Mouse (Mus musculus): ENCODE measurements around the gene Aqp9.

Aqp9 gene

DNA sequence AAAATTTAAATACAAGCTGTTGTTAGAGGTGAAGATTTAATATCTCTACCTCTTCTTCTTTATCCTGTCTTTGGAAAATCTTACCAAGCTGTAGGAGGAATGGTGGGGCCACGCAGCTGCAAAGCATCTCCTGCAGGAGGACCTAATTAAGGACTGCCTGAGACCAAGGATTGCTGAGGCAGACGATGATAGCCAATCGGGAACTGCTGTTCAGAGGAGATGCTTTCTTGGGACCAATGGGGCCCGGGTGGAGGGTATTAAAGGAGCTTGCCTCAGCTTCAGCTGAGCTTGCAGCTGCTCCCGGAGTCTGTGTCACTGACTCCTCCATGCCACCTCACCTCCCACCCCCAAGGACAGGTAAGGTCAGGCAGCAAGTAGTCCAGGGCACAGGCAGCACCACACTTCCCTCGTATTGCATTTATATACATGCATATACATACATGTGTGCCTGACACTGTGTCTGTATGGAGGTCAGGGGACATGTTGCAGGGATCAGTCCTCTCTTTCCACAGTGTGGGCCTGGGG is 99.6 kb downstream of the Aqp9 start:
- no peak for DNase-seq (ENCODE audit: extremely low read depth, low read depth, low spot score)

DNA sequence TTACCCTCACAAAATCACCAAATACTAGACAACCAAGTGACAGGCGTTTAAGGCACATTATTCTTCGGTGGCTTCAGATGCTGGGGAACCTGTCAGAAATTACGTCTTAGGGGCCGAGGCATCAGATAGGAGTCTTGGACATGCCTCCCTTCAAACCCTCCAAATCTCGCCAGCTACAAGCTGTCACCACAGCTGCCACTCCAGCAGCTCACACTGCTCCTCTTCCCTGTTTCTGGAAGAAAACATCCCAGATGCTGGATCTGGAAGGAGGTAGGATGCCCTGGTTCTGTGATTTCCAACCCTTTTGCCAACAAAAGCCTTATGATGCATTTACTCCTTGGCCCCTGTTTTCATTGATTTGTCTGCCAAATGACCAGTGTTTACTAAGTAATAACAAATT is 101.3 kb downstream of the Aqp9 start:
- DNase-seq (ENCODE audit: extremely low read depth, low read depth, low spot score), result no peak

DNA sequence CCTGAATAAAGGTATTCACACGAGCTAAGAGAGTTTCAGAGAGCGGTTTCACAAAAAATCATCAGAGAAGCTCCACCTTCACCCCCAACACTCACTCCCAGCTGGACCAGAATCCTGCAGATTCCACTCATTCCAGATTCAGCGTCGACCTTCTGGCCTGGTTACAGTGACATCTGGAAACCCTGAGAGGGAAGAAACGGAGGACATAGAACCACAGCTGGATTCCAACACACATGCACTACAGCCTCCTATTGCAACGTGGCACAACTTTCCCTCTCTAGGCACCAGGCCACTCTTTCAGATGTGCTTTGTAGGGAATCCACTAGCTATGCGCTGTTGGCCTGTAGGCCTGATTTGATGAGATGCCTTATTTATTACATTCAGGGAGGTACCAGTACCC is 102.0 kb downstream of the Aqp9 start:
- DNase-seq (ENCODE audit: extremely low read depth, low read depth, low spot score), result no peak

GRCm38 (mm10) chr9:71065343-71065875 is 103.1 kb downstream of the Aqp9 start:
- no peak for DNase-seq (ENCODE audit: extremely low read depth, low read depth, low spot score)

DNA sequence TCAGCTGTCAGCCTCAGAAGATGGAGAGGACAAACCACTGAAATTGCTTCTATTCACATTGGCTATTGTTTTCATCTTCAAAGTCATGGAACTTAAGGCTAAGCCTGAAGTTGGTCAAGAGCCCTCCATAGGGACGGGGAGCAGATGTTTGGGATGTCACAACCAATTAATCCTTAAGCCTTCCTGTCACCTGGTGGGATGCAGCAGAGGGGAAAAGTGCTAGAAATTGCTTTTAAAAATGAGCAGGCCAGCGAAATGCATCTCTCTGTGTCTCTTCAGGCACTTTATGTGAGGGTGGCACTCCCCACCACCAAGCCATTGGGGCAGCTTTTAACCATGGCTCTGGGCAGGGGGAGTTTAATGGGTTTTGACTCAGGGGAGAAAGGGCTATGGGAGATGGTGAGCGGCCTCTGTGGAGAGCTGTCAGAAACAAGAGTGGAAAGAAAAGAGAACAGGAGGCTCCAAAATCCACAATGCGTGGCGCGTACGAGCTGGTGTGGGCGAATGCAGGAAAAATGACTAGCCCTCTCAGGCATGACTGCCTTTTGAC is 104.1 kb downstream of the Aqp9 start:
- no peak for DNase-seq (ENCODE audit: extremely low read depth, low read depth, low spot score)

- no peak for DNase-seq (ENCODE audit: extremely low read depth, low read depth, low spot score)
Measured at GRCm38 (mm10) chr9:71063551-71063950, 104.9 kb downstream of the Aqp9 start.

DNA sequence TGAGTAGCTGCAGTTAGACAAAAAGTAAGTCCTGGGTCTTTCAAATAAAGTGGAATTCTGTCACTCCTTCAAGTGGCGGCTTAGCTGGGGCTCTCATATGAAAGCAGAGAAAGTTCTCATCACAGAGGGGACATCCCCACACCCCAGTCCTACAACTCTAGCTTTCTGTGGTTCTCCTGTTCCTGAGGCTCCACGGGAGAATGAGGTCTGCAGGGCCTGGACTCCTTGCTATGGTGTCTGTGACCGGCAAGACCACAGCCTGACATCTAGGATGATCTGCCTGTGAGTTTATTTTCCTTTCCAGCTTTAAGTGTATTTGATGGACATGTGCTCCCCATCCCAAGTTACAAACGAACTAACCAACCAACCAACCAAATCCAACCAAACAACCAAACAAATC is 105.5 kb downstream of the Aqp9 start:
- DNase-seq (ENCODE audit: extremely low read depth, low read depth, low spot score), result no peak

DNA sequence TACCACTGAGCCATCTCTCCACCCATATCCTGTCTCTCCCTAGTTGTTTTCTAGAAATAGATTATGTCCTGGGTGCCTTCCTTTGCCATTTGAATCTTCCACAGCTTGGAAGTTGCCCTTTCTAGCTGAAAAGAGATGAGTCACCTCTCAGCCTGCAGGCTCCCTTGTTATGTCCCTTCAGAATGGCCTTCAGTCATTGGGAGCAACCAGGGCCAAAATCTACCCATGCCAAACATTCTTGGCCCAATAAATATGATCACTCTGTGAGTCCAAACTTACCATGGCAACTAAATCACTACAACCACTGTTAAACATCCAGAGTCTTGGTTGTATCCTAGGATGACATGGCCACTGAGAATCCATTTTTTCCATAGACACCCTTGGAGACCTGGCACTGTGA is 106.2 kb downstream of the Aqp9 start:
- no peak for DNase-seq (ENCODE audit: extremely low read depth, low read depth, low spot score)
